Comparison of ENCODE assay signal across 8 mouse cellular contexts in the genomic region with DNA sequence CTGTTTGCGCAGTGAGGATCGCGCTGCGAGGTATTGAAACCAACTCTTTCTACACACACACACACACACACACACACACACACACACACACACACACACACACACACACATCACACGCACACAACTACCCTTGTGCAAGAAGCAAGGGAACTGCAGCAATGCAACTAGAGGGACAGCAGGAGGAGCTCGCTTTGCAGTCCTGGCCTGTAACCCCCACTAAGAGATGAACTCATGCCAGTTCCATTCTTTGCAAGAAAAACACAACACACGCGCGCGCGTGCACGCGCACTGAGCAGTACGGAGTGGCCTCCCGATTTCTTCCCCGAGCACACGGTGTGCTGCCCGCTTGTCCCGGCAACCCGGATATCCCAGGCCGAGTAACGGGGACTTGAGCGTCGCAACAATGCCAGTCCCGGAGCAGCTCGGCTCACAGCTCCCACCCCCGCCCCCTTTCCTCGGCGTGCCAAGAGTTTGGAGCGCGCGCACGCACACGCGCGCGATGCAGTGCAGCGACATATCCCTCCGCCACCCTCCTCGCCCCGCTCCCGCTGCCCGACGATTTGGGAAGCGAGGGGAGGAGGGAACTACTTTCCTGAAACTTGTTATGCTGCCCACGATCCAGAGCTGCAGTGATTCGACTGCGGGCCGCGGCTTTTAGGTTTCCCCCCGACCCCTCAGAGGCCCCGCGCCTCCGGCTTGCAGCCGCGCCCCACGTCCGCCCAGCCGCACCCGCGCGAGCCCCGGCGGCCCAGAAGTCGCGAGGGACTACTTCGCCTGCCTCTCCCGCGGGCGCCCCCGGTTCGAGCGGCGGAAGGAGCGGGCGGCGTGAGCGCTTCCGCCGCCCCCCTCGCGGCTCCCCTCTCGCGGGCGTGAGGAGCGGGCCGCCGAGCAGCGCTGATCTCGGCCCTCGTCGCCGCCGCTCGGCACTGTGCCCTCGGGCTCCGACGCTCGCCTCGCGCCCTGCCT. TPM values are rescaled to one million over a fixed set of nuclear protein-coding genes. Genes with fewer than 3 reads are reported as not detected.
DNase-seq lines count a peak whose midpoint lies in the region; ATAC-seq lines count a peak whose summit lies in the region.

No protein-coding gene starts in this region.

- H3K4me2 ChIP-seq in hindbrain, embryonic 15.5 days, result peak overlapping the region; percentile 73

- H3K4me1 ChIP-seq in hindbrain, embryonic 15.5 days (replicated peaks), result peaks cover 23% of the 10 kb centered on the region

- H3K9me3 ChIP-seq in hindbrain, embryonic 15.5 days, result no peaks in the 10 kb centered on the region

- H3K36me3 ChIP-seq in hindbrain, embryonic 15.5 days, result no peaks in the 10 kb centered on the region

- H3K4me3 ChIP-seq in hindbrain, embryonic 15.5 days, result peak overlapping the region; percentile 97

- ATAC-seq in hindbrain, embryonic 15.5 days (ENCODE audit: low FRiP score, low read depth), result peak; percentile 85

- H3K9ac ChIP-seq in hindbrain, embryonic 15.5 days, result peak overlapping the region; percentile 99

- DNase-seq in T-cell, adult 2 months (ENCODE audit: low spot score), result peak; percentile 79
- peak; percentile 88 for DNase-seq in cerebellum, postnatal 36 days
- peak; percentile 88 to 91 for DNase-seq in frontal cortex, postnatal 36 days (ENCODE audit: low spot score in 2 of 2)
- peak; percentile 87 for DNase-seq in left cerebral cortex, adult 11 months (ENCODE audit: low spot score)
- peak; percentile 91 to 95 for DNase-seq in lung, postnatal 4 days
- DNase-seq in retina, postnatal 7 days (ENCODE audit: low read depth, low spot score), result peak; percentile 92
- DNase-seq in urinary bladder, adult 2 months (ENCODE audit: low spot score), result peak; percentile 84

- H3K27me3 ChIP-seq in hindbrain, embryonic 15.5 days, result no peaks in the 10 kb centered on the region

- peak overlapping the region; percentile 99 for H3K27ac ChIP-seq in hindbrain, embryonic 15.5 days (replicated peaks)

- WGBS in hindbrain, embryonic 15.5 days, result under 1% methylated on average over 67 of the region's 101 CpGs

RNA-seq across cellular contexts. Expression of a gene that starts 0.6 kb away (rescaled TPM):
- polyA plus RNA-seq in hindbrain, embryonic 15.5 days (2015; fragmentation: Nextera tagmentation; extraction: Ambion mirVana), result 12.6 and 14.7 TPM in 2 replicates
- 12.5 and 15.9 TPM in 2 replicates for polyA plus RNA-seq in urinary bladder, adult 2 months (2012; rRNA removed)

Comparison
In these comparisons a context has a peak if more than half of its experiments do, and no peak if none do; other contexts are left out.
1. Peak in every context shown above with its lines: DNase-seq, ATAC-seq, H3K4me3 ChIP-seq and H3K27ac ChIP-seq.